ENCODE assay signal across 24 mouse cellular contexts in the genomic region with DNA sequence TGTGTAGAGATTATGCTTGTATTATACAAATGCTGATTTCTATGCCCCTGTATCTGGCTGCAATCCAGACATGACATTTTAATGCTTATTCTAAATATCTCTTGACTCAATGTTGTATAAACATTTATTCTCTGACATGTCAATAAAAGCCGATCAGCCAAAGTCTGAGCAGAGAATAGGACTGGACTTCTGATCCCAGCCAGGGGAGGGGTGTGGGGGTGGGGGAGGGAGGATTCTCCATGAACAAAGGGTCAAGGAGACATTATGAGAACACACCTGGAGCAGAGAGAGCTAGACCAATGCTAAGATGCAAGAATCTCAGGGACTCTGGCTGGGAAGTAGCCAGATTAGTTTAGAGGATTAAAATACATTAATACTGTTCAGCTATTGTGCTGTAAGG. TPM values are rescaled to one million over a fixed set of nuclear protein-coding genes. Genes with fewer than 3 reads are reported as not detected.
A peak's percentile ranks its signal among the peaks of the same experiment; 100 is the strongest.
DNase-seq lines count a peak whose midpoint lies in the region; ATAC-seq and TF ChIP-seq lines count a peak whose summit lies in the region.
"Had no signal": no experiment of that assay in that cellular context is flagged by ENCODE, and none has a peak within 500 bp of the region (broad histone marks: within the 10 kb centered on the region; RNA-seq: fewer than 3 reads in every experiment).

No protein-coding gene starts in this region.

- H3K27me3 ChIP-seq in liver, embryonic 13.5 days: no peaks in the 10 kb centered on the region
- H3K27me3 ChIP-seq in liver, embryonic 16.5 days (ENCODE audit: control insufficient read depth, insufficient read depth, low read depth, low read length): no peaks in the 10 kb centered on the region
- no peaks in the 10 kb centered on the region for H3K27me3 ChIP-seq in liver, postnatal 0 days (ENCODE audit: insufficient read depth, low read length)
- H3K27me3 ChIP-seq: embryonic facial prominence, embryonic 13.5 days; forebrain, embryonic 12.5 days; forebrain, embryonic 15.5 days; hindbrain, embryonic 12.5 days; hindbrain, embryonic 15.5 days had no signal

- H3K9me3 ChIP-seq in liver, embryonic 13.5 days (replicated peaks): no peaks in the 10 kb centered on the region
- no peaks in the 10 kb centered on the region for H3K9me3 ChIP-seq in liver, embryonic 16.5 days (replicated peaks; ENCODE audit: control insufficient read depth, low read length)
- no peaks in the 10 kb centered on the region for H3K9me3 ChIP-seq in liver, postnatal 0 days (ENCODE audit: low read length)
- H3K9me3 ChIP-seq: embryonic facial prominence, embryonic 10.5 days; embryonic facial prominence, embryonic 13.5 days; forebrain, embryonic 12.5 days; forebrain, embryonic 15.5 days; hindbrain, embryonic 12.5 days; hindbrain, embryonic 15.5 days had no signal

- H3K27ac ChIP-seq in liver, embryonic 13.5 days: no peak overlapping the region
- H3K27ac ChIP-seq in liver, embryonic 16.5 days (ENCODE audit: low read length): no peak overlapping the region
- H3K27ac ChIP-seq in liver, postnatal 0 days (ENCODE audit: low read depth): peak overlapping the region; percentile 30
- H3K27ac ChIP-seq: embryonic facial prominence, embryonic 10.5 days; embryonic facial prominence, embryonic 13.5 days; forebrain, embryonic 12.5 days; forebrain, embryonic 15.5 days; heart, adult 2 months; hindbrain, embryonic 12.5 days; hindbrain, embryonic 15.5 days had no signal

- no peak for DNase-seq in liver, embryonic 13.5 days
- DNase-seq in liver: no peak
- DNase-seq in liver, postnatal 0 days: peak; percentile 47
- no peak for DNase-seq in adrenal gland, adult (ENCODE audit: inconsistent age in 2 of 2, low spot score in 1 of 2)
- no peak for DNase-seq in heart, adult 8-10 months (ENCODE audit: low spot score)
- DNase-seq: adrenal gland, adult 8-10 months; adrenal gland, postnatal 25 days; cerebellum, adult 11-12 months; cerebellum, adult 8-10 months; cerebellum, postnatal 10 days; cerebellum, postnatal 36 days; embryo, embryonic 11 days; gastrocnemius, postnatal 36 days; heart, adult 2 months had no signal

- WGBS in liver, embryonic 13.5 days (ENCODE audit: insufficient replicate concordance): 67% methylated on average over 1 of the region's 1 CpGs
- 67% methylated on average over 1 of the region's 1 CpGs for WGBS in liver, embryonic 16.5 days (ENCODE audit: insufficient replicate concordance)
- 59% methylated on average over 1 of the region's 1 CpGs for WGBS in liver, postnatal 0 days (ENCODE audit: insufficient replicate concordance)

- TF ChIP-seq EP300 in liver, postnatal 0 days (IDR thresholded peaks at IDR 0.05; ENCODE audit: low read depth): no peak

- no peak for TF ChIP-seq CTCF in liver, postnatal 0 days (IDR thresholded peaks at IDR 0.05; ENCODE audit: low read depth)

- peaks cover 52% of the 10 kb centered on the region for H3K36me3 ChIP-seq in liver, embryonic 13.5 days
- peaks cover 11% of the 10 kb centered on the region; the same call in 1 of the 2 replicates for H3K36me3 ChIP-seq in liver, embryonic 16.5 days (ENCODE audit: control insufficient read depth, insufficient read depth)
- peaks cover 34% of the 10 kb centered on the region for H3K36me3 ChIP-seq in liver, postnatal 0 days (replicated peaks; ENCODE audit: insufficient read depth, low read length)

- H3K4me2 ChIP-seq in liver, embryonic 13.5 days: no peak overlapping the region
- H3K4me2 ChIP-seq in liver, embryonic 16.5 days (ENCODE audit: low read depth, low read length): no peak overlapping the region
- H3K4me2 ChIP-seq in liver, postnatal 0 days (ENCODE audit: low read depth, low read length): no peak overlapping the region
- H3K4me2 ChIP-seq: embryonic facial prominence, embryonic 13.5 days; forebrain, embryonic 12.5 days; forebrain, embryonic 15.5 days; heart, embryonic 11.5 days; hindbrain, embryonic 12.5 days; hindbrain, embryonic 15.5 days had no signal

- peak; percentile 23; the same call in 1 of the 2 replicates for ATAC-seq in liver, embryonic 13.5 days (ENCODE audit: low read depth)
- peak; percentile 64 for ATAC-seq in liver, embryonic 16.5 days (ENCODE audit: low read depth)
- ATAC-seq in liver, postnatal 0 days: peak; percentile 75
- ATAC-seq: CD4-positive, CD25-positive, alpha-beta regulatory T cell, adult 4 months; forebrain, embryonic 15.5 days had no signal

- peaks cover 19% of the 10 kb centered on the region for H3K4me1 ChIP-seq in liver, embryonic 13.5 days (replicated peaks)
- peaks cover 12% of the 10 kb centered on the region for H3K4me1 ChIP-seq in liver, embryonic 16.5 days (ENCODE audit: control insufficient read depth, low read depth, low read length)
- H3K4me1 ChIP-seq in liver, postnatal 0 days (ENCODE audit: insufficient read depth): peaks cover 5% of the 10 kb centered on the region; the same call in 1 of the 2 replicates
- H3K4me1 ChIP-seq: embryonic facial prominence, embryonic 10.5 days; embryonic facial prominence, embryonic 13.5 days; forebrain, embryonic 12.5 days; forebrain, embryonic 15.5 days; hindbrain, embryonic 12.5 days; hindbrain, embryonic 15.5 days had no signal

- H3K9ac ChIP-seq in liver, embryonic 13.5 days: no peak overlapping the region
- H3K9ac ChIP-seq in liver, embryonic 16.5 days (ENCODE audit: low read depth, low read length): no peak overlapping the region
- H3K9ac ChIP-seq in liver, postnatal 0 days (replicated peaks): no peak overlapping the region
- H3K9ac ChIP-seq: embryonic facial prominence, embryonic 13.5 days; forebrain, embryonic 12.5 days; forebrain, embryonic 15.5 days; hindbrain, embryonic 12.5 days; hindbrain, embryonic 15.5 days had no signal

- H3K4me3 ChIP-seq in liver, embryonic 13.5 days (replicated peaks): no peak overlapping the region
- H3K4me3 ChIP-seq in liver, embryonic 16.5 days (ENCODE audit: low read depth, low read length): no peak overlapping the region
- no peak overlapping the region for H3K4me3 ChIP-seq in liver, postnatal 0 days (ENCODE audit: low read depth, low read length)
- H3K4me3 ChIP-seq: embryonic facial prominence, embryonic 10.5 days; embryonic facial prominence, embryonic 13.5 days; erythroblast, embryonic 14.5 days; forebrain, embryonic 12.5 days; forebrain, embryonic 15.5 days; heart, adult 2 months; hindbrain, embryonic 12.5 days; hindbrain, embryonic 15.5 days had no signal

RNA-seq across cellular contexts. Expression of a gene that starts 17.3 kb away (rescaled TPM):
- polyA plus RNA-seq in liver, embryonic 13.5 days (2015; fragmentation: Nextera tagmentation; extraction: Ambion mirVana): 5.8 and 8.4 TPM in 2 replicates
- polyA plus RNA-seq in liver, embryonic 16.5 days (2015; fragmentation: Nextera tagmentation; extraction: Ambion mirVana): 7.9 and 8.8 TPM in 2 replicates
- polyA plus RNA-seq in liver, postnatal 0 days (2015; fragmentation: Nextera tagmentation; extraction: Ambion mirVana): 14.1 and 15.0 TPM in 2 replicates
- total RNA-seq in heart, adult 8-10 months (2022): 10 to 100 TPM; 15.0 to 16.9 (median 16.2) TPM

RNA-seq across cellular contexts. Expression of a gene that starts 17.4 kb away (rescaled TPM):
- polyA plus RNA-seq in liver, embryonic 13.5 days (2015; fragmentation: Nextera tagmentation; extraction: Ambion mirVana): 90.3 and 101 TPM in 2 replicates
- polyA plus RNA-seq in liver, embryonic 16.5 days (2015; fragmentation: Nextera tagmentation; extraction: Ambion mirVana): 73.4 and 77.2 TPM in 2 replicates
- polyA plus RNA-seq in liver, postnatal 0 days (2015; fragmentation: Nextera tagmentation; extraction: Ambion mirVana): 204 TPM in 2 replicates
- 100 to 1,000 TPM; 149 to 178 (median 154) TPM for total RNA-seq in heart, adult 8-10 months (2022)

RNA-seq across cellular contexts. Expression of a gene that starts 57.4 kb away (rescaled TPM):
- polyA plus RNA-seq in liver, embryonic 13.5 days (2015; fragmentation: Nextera tagmentation; extraction: Ambion mirVana): 45.2 and 50.6 TPM in 2 replicates
- polyA plus RNA-seq in liver, embryonic 16.5 days (2015; fragmentation: Nextera tagmentation; extraction: Ambion mirVana): 34.4 and 36.0 TPM in 2 replicates
- polyA plus RNA-seq in liver, postnatal 0 days (2015; fragmentation: Nextera tagmentation; extraction: Ambion mirVana): 61.9 and 66.5 TPM in 2 replicates
- 10 to 100 TPM; 35.6 to 44.6 (median 40.8) TPM for total RNA-seq in heart, adult 8-10 months (2022)

Comparison
In these comparisons a context has a peak if more than half of its experiments do, and no peak if none do; other contexts are left out.
1. ATAC-seq: peak in every context shown above with its lines; median percentile 75 in liver, postnatal 0 days; 64 in liver, embryonic 16.5 days; 23 in liver, embryonic 13.5 days.